Mouse (Mus musculus): ENCODE measurements around the gene Map3k5. TPM values are rescaled to one million over a fixed set of nuclear protein-coding genes. Genes with fewer than 3 reads are reported as not detected.

Map3k5 gene
- polyA plus RNA-seq, 1 experiment from 2014 or later, result 2.5 TPM

DNA sequence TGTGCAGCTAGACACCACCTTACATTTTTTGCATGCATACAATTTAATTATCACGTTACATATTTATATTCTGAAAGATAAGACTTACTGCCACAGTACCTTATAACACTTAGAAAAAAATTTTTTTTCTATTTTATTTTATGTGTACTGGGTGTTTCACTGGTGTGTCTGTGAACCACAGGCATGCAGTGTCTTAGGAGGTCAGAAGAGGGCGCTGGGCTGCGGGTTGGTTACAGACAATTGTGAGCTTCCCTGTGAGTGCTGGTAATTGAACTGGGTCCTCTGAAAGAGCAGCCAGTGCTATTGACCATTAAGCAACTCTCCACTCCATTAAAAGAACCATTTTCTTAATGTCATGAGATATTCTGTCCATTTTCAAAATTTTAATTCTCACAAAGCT is 43.3 kb downstream of the Map3k5 start:
- 85% methylated on average over 3 of the region's 3 CpGs for WGBS
- H3K9ac ChIP-seq (ENCODE audit: low read depth, low read length), result no peak overlapping the region
- DNase-seq (ENCODE audit: low spot score), result no peak
- no peaks in the 10 kb centered on the region for H3K27me3 ChIP-seq (replicated peaks; ENCODE audit: control insufficient read depth, insufficient read depth, low read length)
- H3K27ac ChIP-seq (replicated peaks; ENCODE audit: low read depth, low read length), result no peak overlapping the region
- H3K9me3 ChIP-seq (ENCODE audit: control insufficient read depth, low read length), result no peaks in the 10 kb centered on the region
- no peak overlapping the region for H3K4me2 ChIP-seq (ENCODE audit: low read depth, low read length)
- H3K4me1 ChIP-seq (ENCODE audit: control insufficient read depth, insufficient read depth, low read length), result no peaks in the 10 kb centered on the region
- no peak overlapping the region for H3K4me3 ChIP-seq (ENCODE audit: low read depth, low read length)
- no peaks in the 10 kb centered on the region for H3K36me3 ChIP-seq (ENCODE audit: control insufficient read depth, insufficient read depth, low read length)
- no peak for ATAC-seq (ENCODE audit: low read depth)

- H3K4me2 ChIP-seq (ENCODE audit: low read depth, low read length), result no peak overlapping the region
- H3K27me3 ChIP-seq (replicated peaks; ENCODE audit: control insufficient read depth, insufficient read depth, low read length), result no peaks in the 10 kb centered on the region
- H3K9me3 ChIP-seq (ENCODE audit: control insufficient read depth, low read length), result no peaks in the 10 kb centered on the region
- WGBS, result 93% methylated on average over 5 of the region's 5 CpGs
- no peak for DNase-seq (ENCODE audit: low spot score)
- H3K4me1 ChIP-seq (ENCODE audit: control insufficient read depth, insufficient read depth, low read length), result no peaks in the 10 kb centered on the region
- no peak overlapping the region for H3K4me3 ChIP-seq (ENCODE audit: low read depth, low read length)
- H3K36me3 ChIP-seq (ENCODE audit: control insufficient read depth, insufficient read depth, low read length), result no peaks in the 10 kb centered on the region
- no peak for ATAC-seq (ENCODE audit: low read depth)
- no peak overlapping the region for H3K9ac ChIP-seq (ENCODE audit: low read depth, low read length)
- no peak overlapping the region for H3K27ac ChIP-seq (replicated peaks; ENCODE audit: low read depth, low read length)
Observed at GRCm38 (mm10) chr10:19978662-19979199, 44.5 kb downstream of the Map3k5 start.

- WGBS, result 77% methylated on average over 9 of the region's 9 CpGs
Observed at GRCm38 (mm10) chr10:19987736-19988135, 53.5 kb downstream of the Map3k5 start.

DNA sequence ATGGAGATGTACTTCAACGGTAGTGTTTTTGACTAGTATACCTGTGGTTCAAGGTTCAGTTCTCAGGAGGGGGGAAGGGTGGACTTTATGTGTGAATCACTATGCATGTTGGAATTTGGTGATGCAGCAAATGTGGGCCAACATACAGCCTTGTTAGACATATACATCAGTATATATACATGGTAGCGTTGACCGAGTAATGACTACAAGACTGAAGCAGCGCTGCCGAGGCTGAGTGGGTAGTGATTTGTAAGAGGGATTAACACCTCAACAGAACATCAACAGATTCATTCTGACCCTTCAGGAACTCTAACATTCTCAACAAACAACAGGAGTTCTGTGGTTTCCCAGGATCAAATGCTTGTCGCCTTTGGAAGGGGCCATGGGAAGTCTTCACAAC is 55.7 kb downstream of the Map3k5 start:
- H3K9me3 ChIP-seq (ENCODE audit: control insufficient read depth, low read length), result no peaks in the 10 kb centered on the region
- no peak overlapping the region for H3K9ac ChIP-seq (ENCODE audit: low read depth, low read length)
- H3K36me3 ChIP-seq (ENCODE audit: control insufficient read depth, insufficient read depth, low read length), result no peaks in the 10 kb centered on the region
- WGBS, result 88% methylated on average over 6 of the region's 6 CpGs
- H3K4me2 ChIP-seq (ENCODE audit: low read depth, low read length), result no peak overlapping the region
- H3K27ac ChIP-seq (replicated peaks; ENCODE audit: low read depth, low read length), result no peak overlapping the region
- ATAC-seq (ENCODE audit: low read depth) (no peak), DNase-seq (ENCODE audit: low spot score) (no peak)
- no peaks in the 10 kb centered on the region for H3K27me3 ChIP-seq (replicated peaks; ENCODE audit: control insufficient read depth, insufficient read depth, low read length)
- H3K4me1 ChIP-seq (ENCODE audit: control insufficient read depth, insufficient read depth, low read length), result no peaks in the 10 kb centered on the region
- no peak overlapping the region for H3K4me3 ChIP-seq (ENCODE audit: low read depth, low read length)

More at GRCm38 (mm10) chr10:19987736-19988135, 53.5 kb downstream of the Map3k5 start:
- Histone ChIP-seq H3K4me1 (ENCODE audit: control insufficient read depth, insufficient read depth, low read length) (no peaks in the 10 kb centered on the region), H3K36me3 (ENCODE audit: control insufficient read depth, insufficient read depth, low read length) (no peaks in the 10 kb centered on the region), H3K4me3 (ENCODE audit: low read depth, low read length) (no peak overlapping the region), H3K9me3 (ENCODE audit: control insufficient read depth, low read length) (no peaks in the 10 kb centered on the region), H3K27ac (replicated peaks; ENCODE audit: low read depth, low read length) (no peak overlapping the region), H3K9ac (ENCODE audit: low read depth, low read length) (no peak overlapping the region), H3K4me2 (ENCODE audit: low read depth, low read length) (no peak overlapping the region), H3K27me3 (replicated peaks; ENCODE audit: control insufficient read depth, insufficient read depth, low read length) (no peaks in the 10 kb centered on the region)
- ATAC-seq (ENCODE audit: low read depth) (no peak), DNase-seq (ENCODE audit: low spot score) (no peak)

GRCm38 (mm10) chr10:19990638-19991037 is 56.4 kb downstream of the Map3k5 start:
- no peak overlapping the region for H3K9ac ChIP-seq (ENCODE audit: low read depth, low read length)
- 63% methylated on average over 6 of the region's 6 CpGs for WGBS
- H3K27me3 ChIP-seq (replicated peaks; ENCODE audit: control insufficient read depth, insufficient read depth, low read length), result no peaks in the 10 kb centered on the region
- ATAC-seq (ENCODE audit: low read depth), result peak; percentile 44; the same call in 1 of the 2 replicates
- no peaks in the 10 kb centered on the region for H3K36me3 ChIP-seq (ENCODE audit: control insufficient read depth, insufficient read depth, low read length)
- no peak overlapping the region for H3K27ac ChIP-seq (replicated peaks; ENCODE audit: low read depth, low read length)
- no peak for DNase-seq (ENCODE audit: low spot score)
- no peaks in the 10 kb centered on the region for H3K9me3 ChIP-seq (ENCODE audit: control insufficient read depth, low read length)
- no peak overlapping the region for H3K4me2 ChIP-seq (ENCODE audit: low read depth, low read length)
- H3K4me1 ChIP-seq (ENCODE audit: control insufficient read depth, insufficient read depth, low read length), result no peaks in the 10 kb centered on the region
- H3K4me3 ChIP-seq (ENCODE audit: low read depth, low read length), result no peak overlapping the region

GRCm38 (mm10) chr10:19991237-19991865 is 57.1 kb downstream of the Map3k5 start:
- WGBS, result 61% methylated on average over 3 of the region's 3 CpGs
- DNase-seq (ENCODE audit: low spot score), result no peak

DNA sequence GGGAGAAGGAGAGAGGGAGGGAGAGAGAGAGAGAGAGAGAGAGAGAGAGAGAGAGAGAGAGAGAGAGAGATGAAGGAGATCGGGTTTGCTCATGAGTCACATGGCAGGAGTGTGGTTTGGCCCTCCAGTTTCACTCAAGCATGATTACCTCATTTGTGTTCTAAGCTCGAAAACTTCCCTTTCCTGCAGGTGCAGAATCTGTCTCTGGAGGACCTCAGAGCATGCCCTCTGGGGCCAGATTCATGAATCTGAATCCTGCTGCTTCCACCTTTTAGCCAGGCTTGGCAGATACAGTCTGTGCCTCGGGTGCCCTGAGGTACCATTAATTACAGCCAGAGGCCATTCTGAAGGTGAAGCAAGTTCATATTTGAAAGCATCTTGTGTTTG is 57.6 kb downstream of the Map3k5 start:
- H3K36me3 ChIP-seq (ENCODE audit: control insufficient read depth, insufficient read depth, low read length), result no peaks in the 10 kb centered on the region
- no peak overlapping the region for H3K9ac ChIP-seq (ENCODE audit: low read depth, low read length)
- no peaks in the 10 kb centered on the region for H3K9me3 ChIP-seq (ENCODE audit: control insufficient read depth, low read length)
- WGBS, result 34% methylated on average over 3 of the region's 3 CpGs
- H3K27me3 ChIP-seq (replicated peaks; ENCODE audit: control insufficient read depth, insufficient read depth, low read length), result no peaks in the 10 kb centered on the region
- no peak overlapping the region for H3K4me3 ChIP-seq (ENCODE audit: low read depth, low read length)
- no peak overlapping the region for H3K4me2 ChIP-seq (ENCODE audit: low read depth, low read length)
- no peak overlapping the region for H3K27ac ChIP-seq (replicated peaks; ENCODE audit: low read depth, low read length)
- 0 out of 2 replicates have a peak, but pooled peaks have one; percentile 50 for ATAC-seq (ENCODE audit: low read depth)
- DNase-seq (ENCODE audit: low spot score), result peak; percentile 45
- H3K4me1 ChIP-seq (ENCODE audit: control insufficient read depth, insufficient read depth, low read length), result no peaks in the 10 kb centered on the region

More at GRCm38 (mm10) chr10:19991237-19991865, 57.1 kb downstream of the Map3k5 start:
- Histone ChIP-seq H3K36me3 (ENCODE audit: control insufficient read depth, insufficient read depth, low read length) (no peaks in the 10 kb centered on the region), H3K4me3 (ENCODE audit: low read depth, low read length) (no peak overlapping the region), H3K9me3 (ENCODE audit: control insufficient read depth, low read length) (no peaks in the 10 kb centered on the region), H3K4me1 (ENCODE audit: control insufficient read depth, insufficient read depth, low read length) (no peaks in the 10 kb centered on the region), H3K27me3 (replicated peaks; ENCODE audit: control insufficient read depth, insufficient read depth, low read length) (no peaks in the 10 kb centered on the region), H3K27ac (replicated peaks; ENCODE audit: low read depth, low read length) (no peak overlapping the region), H3K9ac (ENCODE audit: low read depth, low read length) (no peak overlapping the region), H3K4me2 (ENCODE audit: low read depth, low read length) (no peak overlapping the region)
- no peak for ATAC-seq (ENCODE audit: low read depth)

- Histone ChIP-seq H3K4me3 (ENCODE audit: low read depth, low read length) (no peak overlapping the region), H3K9me3 (ENCODE audit: control insufficient read depth, low read length) (no peaks in the 10 kb centered on the region), H3K27me3 (replicated peaks; ENCODE audit: control insufficient read depth, insufficient read depth, low read length) (no peaks in the 10 kb centered on the region), H3K27ac (replicated peaks; ENCODE audit: low read depth, low read length) (no peak overlapping the region), H3K4me2 (ENCODE audit: low read depth, low read length) (no peak overlapping the region), H3K9ac (ENCODE audit: low read depth, low read length) (no peak overlapping the region), H3K4me1 (ENCODE audit: control insufficient read depth, insufficient read depth, low read length) (no peaks in the 10 kb centered on the region), H3K36me3 (ENCODE audit: control insufficient read depth, insufficient read depth, low read length) (no peaks in the 10 kb centered on the region)
- WGBS, result 68% methylated on average over 14 of the region's 14 CpGs
- ATAC-seq (ENCODE audit: low read depth) (no peak), DNase-seq (ENCODE audit: low spot score) (no peak)
Observed at GRCm38 (mm10) chr10:19994469-19995450, 60.5 kb downstream of the Map3k5 start.
